Mouse (Mus musculus): ENCODE results near the gene Slc6a4.

- TF ChIP-seq TAL1 (IDR thresholded peaks at IDR 0.05; ENCODE audit: low read length) (no peak), GATA1 (IDR thresholded peaks at IDR 0.05; ENCODE audit: low read length) (no peak)
Observed at GRCm38 (mm10) chr11:77002361-77002760, 4.0 kb downstream of the Slc6a4 start.

Data from erythroblast, embryonic 14.5 days (primary cell).